Mouse (Mus musculus) C2C12 (cell line): ENCODE measurements around the gene Stau1. TPM values are rescaled to one million over a fixed set of nuclear protein-coding genes. Genes with fewer than 3 reads are reported as not detected.

Experiments used
- H3K27me3 ChIP-seq: one replicate; pipeline ENCODE4 v1.6.1; 2011; ENCODE audit not compliant: control insufficient read depth, insufficient read depth, insufficient read length
- H3K36me3 ChIP-seq: one replicate; pipeline ENCODE4 v1.6.1; 2011; ENCODE audit not compliant: control insufficient read depth, insufficient read depth
- H3K4me3 ChIP-seq: one replicate; pipeline ENCODE4 v1.5.1; 2011; ENCODE audit warnings: mild to moderate bottlenecking, control low read depth; ENCODE audit not compliant: poor library complexity, insufficient read depth, severe bottlenecking
- H3K79me2 ChIP-seq: one replicate; pipeline ENCODE4 v1.6.1; 2011; ENCODE audit not compliant: control insufficient read depth, insufficient read depth
- H3K79me3 ChIP-seq: one replicate; pipeline ENCODE4 v1.6.1; 2011; ENCODE audit warnings: low read depth, control low read depth
- H3ac ChIP-seq: one replicate; pipeline ENCODE3; 2011; ENCODE audit warnings: low read depth; ENCODE audit not compliant: control insufficient read depth, insufficient read length
- CEBPB ChIP-seq: IDR thresholded peaks from one replicate; pipeline ENCODE4 v1.6.1; 2011; ENCODE audit warnings: low read depth, mild to moderate bottlenecking, control low read depth, moderate library complexity
- CTCF ChIP-seq: IDR thresholded peaks from one replicate; pipeline ENCODE4 v1.5.1; 2011; ENCODE audit not compliant: control insufficient read depth, insufficient read depth, insufficient read length
- FOSL1 ChIP-seq: IDR thresholded peaks from one replicate; pipeline ENCODE4 v1.8.0; 2011; ENCODE audit warnings: mild to moderate bottlenecking, low read length; ENCODE audit not compliant: poor library complexity, insufficient read depth, severe bottlenecking
- MAX ChIP-seq: IDR thresholded peaks from one replicate; pipeline ENCODE4 v1.6.1; 2011; ENCODE audit warnings: mild to moderate bottlenecking, control low read depth
- MYOD1 ChIP-seq: IDR thresholded peaks from one replicate; pipeline ENCODE4 v1.6.1; 2011; ENCODE audit warnings: low read depth; ENCODE audit not compliant: control insufficient read depth, insufficient read length
- MYOG ChIP-seq: IDR thresholded peaks from one replicate; pipeline ENCODE4 v1.6.1; 2011; ENCODE audit not compliant: control insufficient read depth, insufficient read length; ENCODE audit errors: extremely low read depth
- USF1 ChIP-seq: IDR thresholded peaks from one replicate; pipeline ENCODE4 v1.6.1; 2011; ENCODE audit warnings: low read depth, mild to moderate bottlenecking, control low read depth, moderate library complexity
- polyA plus RNA-seq: library from polyadenylated mRNA; unstranded; fragments of >200 nt; fragmentation: generic; extraction: Trizol; gene quantifications from one replicate; pipeline ENCODE4 v1.2.1, GENCODE M21; 2012; ENCODE audit warnings: missing spikeins

The Stau1 gene
- polyA plus RNA-seq, 1 experiment, result 53.4 TPM

- no peaks in the 10 kb centered on the region for H3K36me3 ChIP-seq
- H3K27me3 ChIP-seq, result no peaks in the 10 kb centered on the region
- H3K4me3 ChIP-seq, result no peak overlapping the region
- TF ChIP-seq FOSL1 (no peak), CTCF (no peak)
- H3K79me2 ChIP-seq, result peaks cover 98% of the 10 kb centered on the region
- H3ac ChIP-seq, result no peak overlapping the region
- H3K79me3 ChIP-seq, result peaks cover 83% of the 10 kb centered on the region
Measured at GRCm38 (mm10) chr2:166980161-166980560, 15.9 kb downstream of the Stau1 start.

- Histone ChIP-seq H3K27me3 (no peaks in the 10 kb centered on the region), H3K36me3 (no peaks in the 10 kb centered on the region), H3ac (no peak overlapping the region), H3K79me2 (peaks cover 98% of the 10 kb centered on the region), H3K79me3 (peaks cover 77% of the 10 kb centered on the region), H3K4me3 (no peak overlapping the region)
- TF ChIP-seq MAX, result no peak
Measured at GRCm38 (mm10) chr2:166977490-166977889, 18.6 kb downstream of the Stau1 start.

- H3K79me2 ChIP-seq, result peaks cover 98% of the 10 kb centered on the region
- no peak overlapping the region for H3ac ChIP-seq
- no peaks in the 10 kb centered on the region for H3K27me3 ChIP-seq
- no peaks in the 10 kb centered on the region for H3K36me3 ChIP-seq
- TF ChIP-seq MAX (no peak), USF1 (no peak), MYOG (no peak), CEBPB (no peak), MYOD1 (no peak), CTCF (no peak), FOSL1 (no peak)
- H3K4me3 ChIP-seq, result no peak overlapping the region
- H3K79me3 ChIP-seq, result peaks cover 80% of the 10 kb centered on the region
Measured at GRCm38 (mm10) chr2:166976356-166976755, 19.7 kb downstream of the Stau1 start.

- Histone ChIP-seq H3ac (no peak overlapping the region), H3K36me3 (no peaks in the 10 kb centered on the region), H3K79me2 (peaks cover 100% of the 10 kb centered on the region), H3K4me3 (no peak overlapping the region), H3K79me3 (peaks cover 80% of the 10 kb centered on the region), H3K27me3 (no peaks in the 10 kb centered on the region)
- TF ChIP-seq USF1 (no peak), MAX (no peak), MYOD1 (no peak), MYOG (no peak), FOSL1 (no peak), CEBPB (no peak), CTCF (no peak)
Measured at GRCm38 (mm10) chr2:166974177-166974872, 21.8 kb downstream of the Stau1 start.

- Histone ChIP-seq H3K27me3 (no peaks in the 10 kb centered on the region), H3K79me2 (peaks cover 100% of the 10 kb centered on the region), H3K79me3 (peaks cover 82% of the 10 kb centered on the region), H3K36me3 (no peaks in the 10 kb centered on the region), H3K4me3 (no peak overlapping the region), H3ac (no peak overlapping the region)
- no peak for TF ChIP-seq USF1
- TF ChIP-seq FOSL1, result no peak
- no peak for TF ChIP-seq MAX
- TF ChIP-seq CTCF, result no peak
- no peak for TF ChIP-seq CEBPB
- TF ChIP-seq MYOG, result no peak
- no peak for TF ChIP-seq MYOD1
Measured at GRCm38 (mm10) chr2:166973153-166973552, 22.9 kb downstream of the Stau1 start.

GRCm38 (mm10) chr2:166964773-166965172, 31.3 kb downstream of the Stau1 start:
- peaks cover 55% of the 10 kb centered on the region for H3K79me3 ChIP-seq
- H3ac ChIP-seq, result no peak overlapping the region

More at GRCm38 (mm10) chr2:166964773-166965172, 31.3 kb downstream of the Stau1 start:
- Histone ChIP-seq H3K4me3 (no peak overlapping the region), H3K79me2 (peaks cover 77% of the 10 kb centered on the region), H3K27me3 (no peaks in the 10 kb centered on the region), H3K36me3 (peaks cover 22% of the 10 kb centered on the region)
- TF ChIP-seq MYOG, result no peak
- TF ChIP-seq CTCF, result no peak
- TF ChIP-seq FOSL1, result no peak
- TF ChIP-seq MYOD1, result no peak
- TF ChIP-seq MAX, result no peak
- no peak for TF ChIP-seq USF1
- TF ChIP-seq CEBPB, result no peak
